Mouse (Mus musculus): Measurements from ENCODE around the gene Drap1. TPM values are rescaled to one million over a fixed set of nuclear protein-coding genes. Genes with fewer than 3 reads are reported as not detected.

Drap1 gene
- polyA plus RNA-seq, 1 experiment: 410 TPM

- Histone ChIP-seq H3K4me3 (ENCODE audit: insufficient read depth, low read depth, low read length) (no peak overlapping the region), H3K27ac (replicated peaks; ENCODE audit: low read depth, low read length) (no peak overlapping the region), H3K4me1 (ENCODE audit: control insufficient read depth, insufficient read depth, insufficient read length, low read length) (peaks cover 4% of the 10 kb centered on the region; the same call in 1 of the 2 replicates)
These were observed 7.2 kb upstream of the Drap1 start for GRCm38 (mm10) chr19:5431911-5432464.

GRCm38 (mm10) chr19:5430408-5430807, 5.6 kb upstream of the Drap1 start:
- Histone ChIP-seq H3K27ac (replicated peaks; ENCODE audit: low read depth, low read length) (no peak overlapping the region), H3K4me1 (ENCODE audit: control insufficient read depth, insufficient read depth, insufficient read length, low read length) (peaks cover 14% of the 10 kb centered on the region)

GRCm38 (mm10) chr19:5429806-5430205, 5.0 kb upstream of the Drap1 start:
- Histone ChIP-seq H3K4me3 (ENCODE audit: insufficient read depth, low read depth, low read length) (no peak overlapping the region), H3K27ac (replicated peaks; ENCODE audit: low read depth, low read length) (no peak overlapping the region), H3K4me1 (ENCODE audit: control insufficient read depth, insufficient read depth, insufficient read length, low read length) (peaks cover 14% of the 10 kb centered on the region)

More at GRCm38 (mm10) chr19:5430408-5430807, 5.6 kb upstream of the Drap1 start:
- no peak overlapping the region for H3K4me3 ChIP-seq (ENCODE audit: insufficient read depth, low read depth, low read length)

GRCm38 (mm10) chr19:5429219-5429618, 4.4 kb upstream of the Drap1 start:
- Histone ChIP-seq H3K27ac (replicated peaks; ENCODE audit: low read depth, low read length) (no peak overlapping the region), H3K4me1 (ENCODE audit: control insufficient read depth, insufficient read depth, insufficient read length, low read length) (peaks cover 14% of the 10 kb centered on the region), H3K4me3 (ENCODE audit: insufficient read depth, low read depth, low read length) (no peak overlapping the region)

GRCm38 (mm10) chr19:5428083-5428482, 3.3 kb upstream of the Drap1 start:
- Histone ChIP-seq H3K4me1 (ENCODE audit: control insufficient read depth, insufficient read depth, insufficient read length, low read length) (peaks cover 18% of the 10 kb centered on the region), H3K4me3 (ENCODE audit: insufficient read depth, low read depth, low read length) (no peak overlapping the region), H3K27ac (replicated peaks; ENCODE audit: low read depth, low read length) (no peak overlapping the region)

GRCm38 (mm10) chr19:5426640-5427290, 2.0 kb upstream of the Drap1 start:
- Histone ChIP-seq H3K4me3 (ENCODE audit: insufficient read depth, low read depth, low read length) (peak overlapping the region; percentile 91), H3K27ac (replicated peaks; ENCODE audit: low read depth, low read length) (no peak overlapping the region), H3K4me1 (ENCODE audit: control insufficient read depth, insufficient read depth, insufficient read length, low read length) (peaks cover 17% of the 10 kb centered on the region)

- Histone ChIP-seq H3K27ac (replicated peaks; ENCODE audit: low read depth, low read length) (peak overlapping the region; percentile 92; the same call in 1 of the 2 replicates), H3K4me1 (ENCODE audit: control insufficient read depth, insufficient read depth, insufficient read length, low read length) (peaks cover 17% of the 10 kb centered on the region), H3K4me3 (ENCODE audit: insufficient read depth, low read depth, low read length) (peak overlapping the region; percentile 91)
These were observed 1.3 kb upstream of the Drap1 start for GRCm38 (mm10) chr19:5425906-5426565.

- H3K27ac ChIP-seq (replicated peaks; ENCODE audit: low read depth, low read length): peak overlapping the region; percentile 67
- H3K4me3 ChIP-seq (ENCODE audit: insufficient read depth, low read depth, low read length): peak overlapping the region; percentile 76
- peaks cover 17% of the 10 kb centered on the region for H3K4me1 ChIP-seq (ENCODE audit: control insufficient read depth, insufficient read depth, insufficient read length, low read length)
These were observed 542 bp downstream of the Drap1 start for GRCm38 (mm10) chr19:5424092-5424781.

GRCm38 (mm10) chr19:5423561-5423960, 1.2 kb downstream of the Drap1 start:
- peaks cover 17% of the 10 kb centered on the region for H3K4me1 ChIP-seq (ENCODE audit: control insufficient read depth, insufficient read depth, insufficient read length, low read length)
- peak overlapping the region; percentile 76 for H3K4me3 ChIP-seq (ENCODE audit: insufficient read depth, low read depth, low read length)
- H3K27ac ChIP-seq (replicated peaks; ENCODE audit: low read depth, low read length): no peak overlapping the region

GRCm38 (mm10) chr19:5422895-5423443, 1.8 kb downstream of the Drap1 start:
- Histone ChIP-seq H3K27ac (replicated peaks; ENCODE audit: low read depth, low read length) (no peak overlapping the region), H3K4me3 (ENCODE audit: insufficient read depth, low read depth, low read length) (peak overlapping the region; percentile 76), H3K4me1 (ENCODE audit: control insufficient read depth, insufficient read depth, insufficient read length, low read length) (peaks cover 17% of the 10 kb centered on the region)

- Histone ChIP-seq H3K4me1 (ENCODE audit: control insufficient read depth, insufficient read depth, insufficient read length, low read length) (peaks cover 17% of the 10 kb centered on the region), H3K27ac (replicated peaks; ENCODE audit: low read depth, low read length) (no peak overlapping the region), H3K4me3 (ENCODE audit: insufficient read depth, low read depth, low read length) (no peak overlapping the region)
These were observed 2.5 kb downstream of the Drap1 start for GRCm38 (mm10) chr19:5422267-5422666.

- H3K4me3 ChIP-seq (ENCODE audit: insufficient read depth, low read depth, low read length): no peak overlapping the region
These were observed 3.0 kb downstream of the Drap1 start for GRCm38 (mm10) chr19:5421784-5422183.

GRCm38 (mm10) chr19:5420579-5420978, 4.2 kb downstream of the Drap1 start:
- Histone ChIP-seq H3K4me1 (ENCODE audit: control insufficient read depth, insufficient read depth, insufficient read length, low read length) (peaks cover 7% of the 10 kb centered on the region; the same call in 1 of the 2 replicates), H3K27ac (replicated peaks; ENCODE audit: low read depth, low read length) (no peak overlapping the region), H3K4me3 (ENCODE audit: insufficient read depth, low read depth, low read length) (no peak overlapping the region)

More at GRCm38 (mm10) chr19:5421784-5422183, 3.0 kb downstream of the Drap1 start:
- Histone ChIP-seq H3K4me1 (ENCODE audit: control insufficient read depth, insufficient read depth, insufficient read length, low read length) (peaks cover 17% of the 10 kb centered on the region), H3K27ac (replicated peaks; ENCODE audit: low read depth, low read length) (no peak overlapping the region)

GRCm38 (mm10) chr19:5419630-5420029, 5.1 kb downstream of the Drap1 start:
- Histone ChIP-seq H3K4me3 (ENCODE audit: insufficient read depth, low read depth, low read length) (no peak overlapping the region), H3K4me1 (ENCODE audit: control insufficient read depth, insufficient read depth, insufficient read length, low read length) (peaks cover 7% of the 10 kb centered on the region; the same call in 1 of the 2 replicates), H3K27ac (replicated peaks; ENCODE audit: low read depth, low read length) (no peak overlapping the region)
